ENCODE assay signal across 7 mouse cellular contexts in genomic region chr15:91191412-91192222, GRCm38 (mm10). TPM values are rescaled to one million over a fixed set of nuclear protein-coding genes. Genes with fewer than 3 reads are reported as not detected.
DNase-seq lines count a peak whose midpoint lies in the region; ATAC-seq and TF ChIP-seq lines count a peak whose summit lies in the region.

TSS of gene Abcd2 (minus strand) at chr15:91191799.

- peak within 1 kb of the TSS; percentile 74 for H3K4me3 ChIP-seq in bone marrow, adult 2 months (replicated peaks; ENCODE audit: control insufficient read depth, low read depth, low read length)

- TF ChIP-seq POLR2A in bone marrow, adult 2 months (IDR thresholded peaks at IDR 0.05; ENCODE audit: borderline replicate concordance, control insufficient read depth, low read depth, low read length): no peak

- DNase-seq in embryo, embryonic 11.5 days (ENCODE audit: low read depth, low spot score): peak; percentile 72
- peak; percentile 75 for DNase-seq in gastrocnemius, postnatal 25 days
- peak; percentile 4 for DNase-seq in induced T-regulatory cell, adult 2 months (ENCODE audit: low read depth)
- DNase-seq in left cerebral cortex, adult 9 months (ENCODE audit: low spot score in 2 of 2): peak; percentile 52 to 78
- peak; percentile 76 to 85 for DNase-seq in right cerebral cortex, adult 2 months (ENCODE audit: low spot score in 2 of 2)

- no peak for TF ChIP-seq CTCF in bone marrow, adult 2 months (IDR thresholded peaks at IDR 0.05; ENCODE audit: control insufficient read depth, insufficient read depth, low read length)

- peak within 1 kb of the TSS; percentile 82 for H3K27ac ChIP-seq in bone marrow, adult 2 months (ENCODE audit: control insufficient read depth, insufficient read depth, low read depth, low read length, poor library complexity)

- under 1% methylated on average over 22 of the region's 22 CpGs for WGBS in bone marrow, adult 2 months

- H3K4me1 ChIP-seq in bone marrow, adult 2 months (ENCODE audit: control insufficient read depth, insufficient read depth, low read length): no peaks in the 10 kb centered on the region

- peak; percentile 80 for ATAC-seq in megakaryocyte, adult 5-6 weeks (ENCODE audit: poor library complexity, severe bottlenecking)

RNA-seq across cellular contexts. Expression of gene Abcd2, which starts in this region (rescaled TPM):
- 7.1 and 15.0 TPM in 2 replicates for polyA plus RNA-seq in bone marrow, adult 2 months (2011; ENCODE audit: insufficient read depth, insufficient read length, low replicate concordance, missing spikeins)
- total RNA-seq in gastrocnemius, postnatal 25 days (2021): 10 to 100 TPM; 20.3 to 20.6 TPM
- 66.5 and 67.1 TPM in 2 replicates for total RNA-seq in megakaryocyte, adult 5-6 weeks (2015)
- 78.0 and 81.5 TPM in 2 replicates for total RNA-seq in megakaryocyte, adult 5-6 weeks (2017)

Comparison
In these comparisons a context has a peak if more than half of its experiments do, and no peak if none do; other contexts are left out.
1. Peak in every context shown above with its lines: DNase-seq, ATAC-seq, H3K4me3 ChIP-seq and H3K27ac ChIP-seq.
2. DNase-seq: peak in every context shown above with its lines; median percentile 80 in right cerebral cortex, adult 2 months; 75 in gastrocnemius, postnatal 25 days; 72 in embryo, embryonic 11.5 days; 65 in left cerebral cortex, adult 9 months; 4 in induced T-regulatory cell, adult 2 months.